Mouse (Mus musculus) heart, postnatal 36 days (tissue): ENCODE measurements around the gene Rnaset2a. TPM values are rescaled to one million over a fixed set of nuclear protein-coding genes. Genes with fewer than 3 reads are reported as not detected.

Experiments used
- total RNA-seq, 2 experiments: library from RNA; stranded (reverse); gene quantifications; 2 replicates each; pipeline ENCODE4 v1.2.3; 2021

The Rnaset2a gene
- total RNA-seq, 2 experiments from 2014 or later = 27.4 to 27.5 TPM

Other genes with a start within 250 kb of the Rnaset2a start
- gene Tagap, start 222.1 kb downstream of the Rnaset2a start, total RNA-seq = 1 to 10 TPM; 2.3 to 3.3 TPM
- 10 to 100 TPM; 32.1 to 41.9 TPM for gene Rsph3a, start 202.5 kb downstream of the Rnaset2a start, total RNA-seq
- not detected for gene Gm49673, start 309 bp downstream of the Rnaset2a start, total RNA-seq
- gene Fgfr1op, start 17.4 kb upstream of the Rnaset2a start, total RNA-seq = 10 to 100 TPM; 10.9 to 13.2 TPM
- gene Ccr6, start 87.9 kb upstream of the Rnaset2a start, total RNA-seq = not detected
- gene Mpc1, start 134.8 kb upstream of the Rnaset2a start, total RNA-seq = 100 to 1,000 TPM; 805 to 817 TPM
- gene Sft2d1, start 163.0 kb upstream of the Rnaset2a start, total RNA-seq = 10 to 100 TPM; 13.9 to 16.6 TPM
- under 1 TPM; 0.17 to 0.22 TPM for gene Prr18, start 189.4 kb upstream of the Rnaset2a start, total RNA-seq
- gene T2, start 207.9 kb upstream of the Rnaset2a start, total RNA-seq = under 1 TPM; 0.30 to 0.75 TPM